Mouse (Mus musculus): ENCODE data around the gene Hist1h4h. TPM values are rescaled to one million over a fixed set of nuclear protein-coding genes. Genes with fewer than 3 reads are reported as not detected.

Hist1h4h gene
- polyA plus RNA-seq, 1 experiment from 2014 or later = 2.9 TPM

- Histone ChIP-seq H3K9me3 (ENCODE audit: control insufficient read depth, low read length) (no peaks in the 10 kb centered on the region), H3K36me3 (ENCODE audit: control insufficient read depth, insufficient read depth) (no peaks in the 10 kb centered on the region), H3K27me3 (replicated peaks; ENCODE audit: control insufficient read depth, insufficient read depth, low read length) (no peaks in the 10 kb centered on the region), H3K27ac (ENCODE audit: low read length) (peak overlapping the region; percentile 68; the same call in 1 of the 2 replicates), H3K4me3 (replicated peaks; ENCODE audit: low read length) (peak overlapping the region; percentile 54), H3K4me2 (ENCODE audit: low read length) (peak overlapping the region; percentile 72), H3K9ac (replicated peaks; ENCODE audit: low read depth, low read length) (no peak overlapping the region), H3K4me1 (replicated peaks; ENCODE audit: control insufficient read depth, insufficient read depth, low read length) (peaks cover 7% of the 10 kb centered on the region)
- under 1% methylated on average over 27 of the region's 27 CpGs for WGBS
- ATAC-seq = peak; percentile 90
Observed at GRCm38 (mm10) chr13:23517603-23518294, 13.1 kb upstream of the Hist1h4h start.

- H3K4me2 ChIP-seq (ENCODE audit: low read length) = peak overlapping the region; percentile 72
- ATAC-seq = no peak
- H3K4me1 ChIP-seq (replicated peaks; ENCODE audit: control insufficient read depth, insufficient read depth, low read length) = peaks cover 7% of the 10 kb centered on the region
- peak overlapping the region; percentile 54 for H3K4me3 ChIP-seq (replicated peaks; ENCODE audit: low read length)
- H3K27me3 ChIP-seq (replicated peaks; ENCODE audit: control insufficient read depth, insufficient read depth, low read length) = no peaks in the 10 kb centered on the region
- 1% methylated on average over 6 of the region's 6 CpGs for WGBS
- H3K36me3 ChIP-seq (ENCODE audit: control insufficient read depth, insufficient read depth) = no peaks in the 10 kb centered on the region
- H3K9me3 ChIP-seq (ENCODE audit: control insufficient read depth, low read length) = no peaks in the 10 kb centered on the region
- no peak overlapping the region for H3K27ac ChIP-seq (ENCODE audit: low read length)
- H3K9ac ChIP-seq (replicated peaks; ENCODE audit: low read depth, low read length) = no peak overlapping the region
Observed at GRCm38 (mm10) chr13:23518295-23518603, 12.6 kb upstream of the Hist1h4h start.

GRCm38 (mm10) chr13:23518885-23519284, 12.0 kb upstream of the Hist1h4h start:
- no peaks in the 10 kb centered on the region for H3K27me3 ChIP-seq (replicated peaks; ENCODE audit: control insufficient read depth, insufficient read depth, low read length)
- no peak overlapping the region for H3K9ac ChIP-seq (replicated peaks; ENCODE audit: low read depth, low read length)
- no peak overlapping the region for H3K27ac ChIP-seq (ENCODE audit: low read length)
- H3K4me1 ChIP-seq (replicated peaks; ENCODE audit: control insufficient read depth, insufficient read depth, low read length) = peaks cover 7% of the 10 kb centered on the region
- H3K4me2 ChIP-seq (ENCODE audit: low read length) = peak overlapping the region; percentile 61
- no peaks in the 10 kb centered on the region for H3K36me3 ChIP-seq (ENCODE audit: control insufficient read depth, insufficient read depth)
- peak; percentile 7; the same call in 1 of the 2 replicates for ATAC-seq
- under 1% methylated on average over 6 of the region's 6 CpGs for WGBS
- H3K4me3 ChIP-seq (replicated peaks; ENCODE audit: low read length) = peak overlapping the region; percentile 38
- H3K9me3 ChIP-seq (ENCODE audit: control insufficient read depth, low read length) = no peaks in the 10 kb centered on the region

GRCm38 (mm10) chr13:23519416-23519815, 11.4 kb upstream of the Hist1h4h start:
- Histone ChIP-seq H3K4me2 (ENCODE audit: low read length) (peak overlapping the region; percentile 61), H3K9me3 (ENCODE audit: control insufficient read depth, low read length) (no peaks in the 10 kb centered on the region), H3K4me1 (replicated peaks; ENCODE audit: control insufficient read depth, insufficient read depth, low read length) (peaks cover 7% of the 10 kb centered on the region), H3K27me3 (replicated peaks; ENCODE audit: control insufficient read depth, insufficient read depth, low read length) (no peaks in the 10 kb centered on the region), H3K27ac (ENCODE audit: low read length) (no peak overlapping the region), H3K4me3 (replicated peaks; ENCODE audit: low read length) (peak overlapping the region; percentile 38), H3K9ac (replicated peaks; ENCODE audit: low read depth, low read length) (no peak overlapping the region), H3K36me3 (ENCODE audit: control insufficient read depth, insufficient read depth) (no peaks in the 10 kb centered on the region)
- 1% methylated on average over 10 of the region's 10 CpGs for whole genome bisulfite sequencing
- ATAC-seq = no peak

- H3K4me2 ChIP-seq (ENCODE audit: low read length) = no peak overlapping the region; the same call in none of the 2 replicates
- no peak overlapping the region for H3K9ac ChIP-seq (replicated peaks; ENCODE audit: low read depth, low read length)
- no peak overlapping the region for H3K4me3 ChIP-seq (replicated peaks; ENCODE audit: low read length)
- H3K27me3 ChIP-seq (replicated peaks; ENCODE audit: control insufficient read depth, insufficient read depth, low read length) = no peaks in the 10 kb centered on the region
- no peaks in the 10 kb centered on the region for H3K9me3 ChIP-seq (ENCODE audit: control insufficient read depth, low read length)
- 2% methylated on average over 14 of the region's 14 CpGs for WGBS
- H3K4me1 ChIP-seq (replicated peaks; ENCODE audit: control insufficient read depth, insufficient read depth, low read length) = peaks cover 2% of the 10 kb centered on the region; the same call in 1 of the 2 replicates
- no peak for ATAC-seq
- H3K36me3 ChIP-seq (ENCODE audit: control insufficient read depth, insufficient read depth) = no peaks in the 10 kb centered on the region
- H3K27ac ChIP-seq (ENCODE audit: low read length) = no peak overlapping the region
Observed at GRCm38 (mm10) chr13:23521703-23522102, 9.1 kb upstream of the Hist1h4h start.

- Histone ChIP-seq H3K9me3 (ENCODE audit: control insufficient read depth, low read length) (no peaks in the 10 kb centered on the region), H3K36me3 (ENCODE audit: control insufficient read depth, insufficient read depth) (no peaks in the 10 kb centered on the region), H3K4me2 (ENCODE audit: low read length) (no peak overlapping the region), H3K27me3 (replicated peaks; ENCODE audit: control insufficient read depth, insufficient read depth, low read length) (no peaks in the 10 kb centered on the region), H3K9ac (replicated peaks; ENCODE audit: low read depth, low read length) (no peak overlapping the region), H3K27ac (ENCODE audit: low read length) (no peak overlapping the region), H3K4me3 (replicated peaks; ENCODE audit: low read length) (no peak overlapping the region), H3K4me1 (replicated peaks; ENCODE audit: control insufficient read depth, insufficient read depth, low read length) (no peaks in the 10 kb centered on the region; the same call in 1 of the 2 replicates)
- WGBS = 54% methylated on average over 5 of the region's 5 CpGs
- no peak for ATAC-seq
Observed at GRCm38 (mm10) chr13:23523976-23524375, 6.9 kb upstream of the Hist1h4h start.

- Histone ChIP-seq H3K4me1 (replicated peaks; ENCODE audit: control insufficient read depth, insufficient read depth, low read length) (no peaks in the 10 kb centered on the region; the same call in 1 of the 2 replicates), H3K27me3 (replicated peaks; ENCODE audit: control insufficient read depth, insufficient read depth, low read length) (no peaks in the 10 kb centered on the region), H3K9ac (replicated peaks; ENCODE audit: low read depth, low read length) (no peak overlapping the region), H3K4me3 (replicated peaks; ENCODE audit: low read length) (no peak overlapping the region), H3K36me3 (ENCODE audit: control insufficient read depth, insufficient read depth) (no peaks in the 10 kb centered on the region), H3K27ac (ENCODE audit: low read length) (no peak overlapping the region), H3K4me2 (ENCODE audit: low read length) (no peak overlapping the region), H3K9me3 (ENCODE audit: control insufficient read depth, low read length) (no peaks in the 10 kb centered on the region)
- peak; percentile 33; the same call in 1 of the 2 replicates for ATAC-seq
- WGBS = 10% methylated on average over 5 of the region's 5 CpGs
Observed at GRCm38 (mm10) chr13:23524654-23525053, 6.2 kb upstream of the Hist1h4h start.

- Histone ChIP-seq H3K4me1 (replicated peaks; ENCODE audit: control insufficient read depth, insufficient read depth, low read length) (no peaks in the 10 kb centered on the region; the same call in 1 of the 2 replicates), H3K4me3 (replicated peaks; ENCODE audit: low read length) (peak overlapping the region; percentile 52), H3K27ac (ENCODE audit: low read length) (no peak overlapping the region), H3K9me3 (ENCODE audit: control insufficient read depth, low read length) (no peaks in the 10 kb centered on the region), H3K9ac (replicated peaks; ENCODE audit: low read depth, low read length) (no peak overlapping the region), H3K27me3 (replicated peaks; ENCODE audit: control insufficient read depth, insufficient read depth, low read length) (no peaks in the 10 kb centered on the region), H3K4me2 (ENCODE audit: low read length) (peak overlapping the region; percentile 62), H3K36me3 (ENCODE audit: control insufficient read depth, insufficient read depth) (no peaks in the 10 kb centered on the region)
- ATAC-seq = no peak
- WGBS = 2% methylated on average over 10 of the region's 10 CpGs
Observed at GRCm38 (mm10) chr13:23525901-23526300, 4.9 kb upstream of the Hist1h4h start.

- Histone ChIP-seq H3K4me1 (replicated peaks; ENCODE audit: control insufficient read depth, insufficient read depth, low read length) (no peaks in the 10 kb centered on the region; the same call in 1 of the 2 replicates), H3K4me3 (replicated peaks; ENCODE audit: low read length) (peak overlapping the region; percentile 52), H3K9ac (replicated peaks; ENCODE audit: low read depth, low read length) (peak overlapping the region; percentile 63), H3K9me3 (ENCODE audit: control insufficient read depth, low read length) (no peaks in the 10 kb centered on the region), H3K27me3 (replicated peaks; ENCODE audit: control insufficient read depth, insufficient read depth, low read length) (no peaks in the 10 kb centered on the region), H3K4me2 (ENCODE audit: low read length) (peak overlapping the region; percentile 62), H3K27ac (ENCODE audit: low read length) (peak overlapping the region; percentile 86), H3K36me3 (ENCODE audit: control insufficient read depth, insufficient read depth) (no peaks in the 10 kb centered on the region)
- WGBS = under 1% methylated on average over 17 of the region's 17 CpGs
- peak; percentile 41 for ATAC-seq
Observed at GRCm38 (mm10) chr13:23526312-23526711, 4.5 kb upstream of the Hist1h4h start.

All from forebrain, embryonic 16.5 days (tissue).